Mouse (Mus musculus) embryonic facial prominence, embryonic 12.5 days (tissue): ENCODE data around the gene Spp1. TPM values are rescaled to one million over a fixed set of nuclear protein-coding genes. Genes with fewer than 3 reads are reported as not detected.

Experiments used
- ATAC-seq: fragments of 200-750 bp; cut with Nextera tagmentation; 2 replicates; pipeline ENCODE4 v1.8.0; 2017; ENCODE audit not compliant: insufficient number of reproducible peaks, insufficient read depth, low FRiP score, low TSS enrichment
- H3K27ac ChIP-seq: fragments of 300-500 bp; sonication (generic); 2 replicates; pipeline ENCODE4 v1.5.1; 2016; ENCODE audit warnings: mild to moderate bottlenecking
- H3K27me3 ChIP-seq: fragments of 300-500 bp; sonication (generic); 2 replicates; pipeline ENCODE4 v1.6.1; 2016; ENCODE audit warnings: mild to moderate bottlenecking, moderate library complexity
- H3K36me3 ChIP-seq: fragments of 300-500 bp; sonication (generic); 2 replicates; pipeline ENCODE4 v1.6.1; 2016; ENCODE audit warnings: mild to moderate bottlenecking
- H3K4me1 ChIP-seq: fragments of 300-500 bp; sonication (generic); 2 replicates; pipeline ENCODE4 v1.6.1; 2016
- H3K4me2 ChIP-seq: fragments of 300-500 bp; sonication (generic); replicated peaks from 2 replicates; pipeline ENCODE4 v1.6.1; 2016; ENCODE audit warnings: mild to moderate bottlenecking, moderate library complexity
- H3K4me3 ChIP-seq: fragments of 300-500 bp; sonication (generic); 2 replicates; pipeline ENCODE4 v1.5.1; 2016; ENCODE audit warnings: mild to moderate bottlenecking
- H3K9ac ChIP-seq: fragments of 300-500 bp; sonication (generic); 2 replicates; pipeline ENCODE4 v1.6.1; 2016; ENCODE audit warnings: mild to moderate bottlenecking, moderate library complexity
- H3K9me3 ChIP-seq: fragments of 300-500 bp; sonication (generic); 2 replicates; pipeline ENCODE4 v1.6.1; 2016; ENCODE audit warnings: mild to moderate bottlenecking, moderate library complexity
- WGBS: fragments of 180-500 bp; shearing (Covaris S2); methylation state at CpG from one replicate; pipeline ENCODE4 v1.1.7; 2016; 5-methylcytosine and 5-hydroxymethylcytosine counted together
- polyA plus RNA-seq: library from polyadenylated mRNA; unstranded; fragments of >200 nt; fragmentation: Nextera tagmentation; extraction: Ambion mirVana; gene quantifications from 2 replicates; pipeline ENCODE4 v1.2.1, GENCODE M21; 2016

Spp1 gene
- polyA plus RNA-seq, 1 experiment from 2014 or later: 11.5 TPM

- Histone ChIP-seq H3K9ac (no peak overlapping the region), H3K27ac (no peak overlapping the region), H3K4me1 (no peaks in the 10 kb centered on the region), H3K4me2 (peak overlapping the region; percentile 64), H3K36me3 (peaks cover 13% of the 10 kb centered on the region; the same call in 1 of the 2 replicates), H3K27me3 (no peaks in the 10 kb centered on the region), H3K4me3 (peak overlapping the region; percentile 85), H3K9me3 (0 out of 2 replicates have a peak, but pooled peaks cover 3% of the 10 kb centered on the region)
- 40% methylated on average over 7 of the region's 7 CpGs for whole genome bisulfite sequencing
- no peak for ATAC-seq
These were observed 25.9 kb downstream of the Spp1 start for GRCm38 (mm10) chr5:104460856-104461255.

GRCm38 (mm10) chr5:104465279-104465678, 30.4 kb downstream of the Spp1 start:
- H3K9ac ChIP-seq: no peak overlapping the region
- H3K27me3 ChIP-seq: no peaks in the 10 kb centered on the region
- no peak overlapping the region for H3K4me2 ChIP-seq
- 77% methylated on average over 8 of the region's 8 CpGs for WGBS
- H3K27ac ChIP-seq: no peak overlapping the region
- no peaks in the 10 kb centered on the region for H3K9me3 ChIP-seq
- ATAC-seq: no peak
- peaks cover 37% of the 10 kb centered on the region for H3K36me3 ChIP-seq
- H3K4me3 ChIP-seq: no peak overlapping the region
- H3K4me1 ChIP-seq: no peaks in the 10 kb centered on the region

- H3K27me3 ChIP-seq: no peaks in the 10 kb centered on the region
- H3K4me3 ChIP-seq: no peak overlapping the region
- H3K9me3 ChIP-seq: no peaks in the 10 kb centered on the region
- H3K36me3 ChIP-seq: peaks cover 40% of the 10 kb centered on the region
- no peak overlapping the region for H3K27ac ChIP-seq
- no peak overlapping the region for H3K9ac ChIP-seq
- H3K4me1 ChIP-seq: no peaks in the 10 kb centered on the region
- no peak for ATAC-seq
- WGBS: 84% methylated on average over 12 of the region's 12 CpGs
- no peak overlapping the region for H3K4me2 ChIP-seq
These were observed 30.8 kb downstream of the Spp1 start for GRCm38 (mm10) chr5:104465731-104466130.

GRCm38 (mm10) chr5:104466816-104467215, 31.9 kb downstream of the Spp1 start:
- no peaks in the 10 kb centered on the region for H3K4me1 ChIP-seq
- H3K4me3 ChIP-seq: no peak overlapping the region
- H3K27me3 ChIP-seq: no peaks in the 10 kb centered on the region
- peaks cover 50% of the 10 kb centered on the region for H3K36me3 ChIP-seq
- 96% methylated on average over 16 of the region's 16 CpGs for WGBS
- no peaks in the 10 kb centered on the region for H3K9me3 ChIP-seq
- no peak overlapping the region for H3K4me2 ChIP-seq
- H3K9ac ChIP-seq: no peak overlapping the region
- ATAC-seq: no peak
- no peak overlapping the region for H3K27ac ChIP-seq

- ATAC-seq: no peak
- Histone ChIP-seq H3K9ac (no peak overlapping the region), H3K4me3 (no peak overlapping the region), H3K4me2 (no peak overlapping the region), H3K4me1 (no peaks in the 10 kb centered on the region), H3K27ac (no peak overlapping the region), H3K36me3 (peaks cover 61% of the 10 kb centered on the region), H3K27me3 (no peaks in the 10 kb centered on the region), H3K9me3 (no peaks in the 10 kb centered on the region)
- WGBS: 91% methylated on average over 5 of the region's 5 CpGs
These were observed 33.7 kb downstream of the Spp1 start for GRCm38 (mm10) chr5:104468586-104468985.

GRCm38 (mm10) chr5:104470981-104471391, 36.1 kb downstream of the Spp1 start:
- Histone ChIP-seq H3K27me3 (no peaks in the 10 kb centered on the region), H3K27ac (no peak overlapping the region), H3K4me2 (no peak overlapping the region), H3K4me1 (no peaks in the 10 kb centered on the region), H3K36me3 (peaks cover 52% of the 10 kb centered on the region), H3K4me3 (no peak overlapping the region), H3K9me3 (no peaks in the 10 kb centered on the region), H3K9ac (no peak overlapping the region)
- ATAC-seq: no peak
- 93% methylated on average over 5 of the region's 5 CpGs for WGBS

GRCm38 (mm10) chr5:104472371-104472770, 37.5 kb downstream of the Spp1 start:
- 92% methylated on average over 8 of the region's 8 CpGs for WGBS
- Histone ChIP-seq H3K27ac (no peak overlapping the region), H3K4me3 (no peak overlapping the region)

GRCm38 (mm10) chr5:104480367-104480766, 45.4 kb downstream of the Spp1 start:
- no peaks in the 10 kb centered on the region for H3K27me3 ChIP-seq
- whole genome bisulfite sequencing: 91% methylated on average over 7 of the region's 7 CpGs
- ATAC-seq: no peak
- no peaks in the 10 kb centered on the region for H3K4me1 ChIP-seq
- H3K27ac ChIP-seq: no peak overlapping the region
- H3K36me3 ChIP-seq: peaks cover 71% of the 10 kb centered on the region
- no peak overlapping the region for H3K4me3 ChIP-seq
- no peak overlapping the region for H3K9ac ChIP-seq
- H3K9me3 ChIP-seq: no peaks in the 10 kb centered on the region
- no peak overlapping the region for H3K4me2 ChIP-seq

More at GRCm38 (mm10) chr5:104472371-104472770, 37.5 kb downstream of the Spp1 start:
- Histone ChIP-seq H3K36me3 (peaks cover 49% of the 10 kb centered on the region), H3K9me3 (no peaks in the 10 kb centered on the region), H3K9ac (no peak overlapping the region), H3K4me2 (no peak overlapping the region), H3K27me3 (no peaks in the 10 kb centered on the region), H3K4me1 (no peaks in the 10 kb centered on the region)
- ATAC-seq: no peak

- H3K9me3 ChIP-seq: no peaks in the 10 kb centered on the region
- H3K9ac ChIP-seq: no peak overlapping the region
- no peaks in the 10 kb centered on the region for H3K4me1 ChIP-seq
- ATAC-seq: no peak
- no peak overlapping the region for H3K27ac ChIP-seq
- H3K36me3 ChIP-seq: peaks cover 74% of the 10 kb centered on the region
- H3K27me3 ChIP-seq: no peaks in the 10 kb centered on the region
- WGBS: 86% methylated on average over 8 of the region's 8 CpGs
- no peak overlapping the region for H3K4me3 ChIP-seq
- H3K4me2 ChIP-seq: no peak overlapping the region
These were observed 47.9 kb downstream of the Spp1 start for GRCm38 (mm10) chr5:104482856-104483255.

Other genes starting within 250 kb of the Spp1 start
- 0.33 and 0.43 TPM in 2 replicates for gene Dmp1, start 232.5 kb upstream of the Spp1 start, polyA plus RNA-seq
- gene Ibsp, start 135.9 kb upstream of the Spp1 start, polyA plus RNA-seq: 0.46 and 0.64 TPM in 2 replicates
- not detected in 2 replicates for gene Mepe, start 109.8 kb upstream of the Spp1 start, polyA plus RNA-seq
- 33.6 and 35.2 TPM in 2 replicates for gene Pkd2, start 24.3 kb downstream of the Spp1 start, polyA plus RNA-seq
- 17.9 and 18.1 TPM in 2 replicates for gene BC005561, start 73.2 kb downstream of the Spp1 start, polyA plus RNA-seq